Mouse (Mus musculus) testis, adult 2 months (tissue): Measurements from ENCODE around the gene Ly75. TPM values are rescaled to one million over a fixed set of nuclear protein-coding genes. Genes with fewer than 3 reads are reported as not detected.

ENCODE experiments used
- H3K27ac ChIP-seq: fragments of 200-500 bp; 2 replicates; pipeline ENCODE4 v1.5.1; 2012; ENCODE audit warnings: low read depth, low read length; ENCODE audit not compliant: control insufficient read depth, insufficient read depth
- H3K27me3 ChIP-seq: fragments of 200-500 bp; 2 replicates; pipeline ENCODE4 v1.6.1; 2012; ENCODE audit warnings: mild to moderate bottlenecking, low read length, moderate library complexity; ENCODE audit not compliant: control insufficient read depth, insufficient read depth
- H3K36me3 ChIP-seq: fragments of 200-500 bp; 2 replicates; pipeline ENCODE4 v1.6.1; 2012; ENCODE audit warnings: mild to moderate bottlenecking, low read length; ENCODE audit not compliant: control insufficient read depth, insufficient read depth
- H3K4me1 ChIP-seq: fragments of 200-500 bp; 2 replicates; pipeline ENCODE4 v1.6.1; 2012; ENCODE audit warnings: low read length; ENCODE audit not compliant: control insufficient read depth, insufficient read depth
- H3K4me3 ChIP-seq: fragments of 200-500 bp; 2 replicates; pipeline ENCODE4 v1.5.1; 2012; ENCODE audit warnings: low read depth, mild to moderate bottlenecking, low read length, moderate library complexity, mixed read lengths; ENCODE audit not compliant: control insufficient read depth
- CTCF ChIP-seq: fragments of 200-500 bp; IDR thresholded peaks from 2 replicates; pipeline ENCODE4 v1.5.1; 2012; ENCODE audit warnings: low read depth, mild to moderate bottlenecking, inconsistent platforms, low read length, moderate library complexity; ENCODE audit not compliant: control insufficient read depth, insufficient read depth, insufficient replicate concordance
- POLR2A ChIP-seq: fragments of 200-500 bp; IDR thresholded peaks from 2 replicates; pipeline ENCODE4 v1.6.1; 2012; ENCODE audit warnings: low read depth, mild to moderate bottlenecking, inconsistent platforms, low read length, moderate library complexity; ENCODE audit not compliant: control insufficient read depth
- polyA plus RNA-seq: library from polyadenylated mRNA; depleted of rRNA; stranded (reverse); fragments of >200 nt; gene quantifications from 2 replicates; pipeline ENCODE4 v1.2.3, GENCODE M21; 2012

Ly75 gene
- polyA plus RNA-seq, 1 experiment: 0.54 TPM

- H3K27ac ChIP-seq: no peak overlapping the region
- no peaks in the 10 kb centered on the region for H3K27me3 ChIP-seq
- H3K4me1 ChIP-seq: peaks cover 3% of the 10 kb centered on the region; the same call in 1 of the 2 replicates
- no peak overlapping the region for H3K4me3 ChIP-seq
- TF ChIP-seq POLR2A (no peak), CTCF (no peak)
- H3K36me3 ChIP-seq: no peaks in the 10 kb centered on the region
Measured at GRCm38 (mm10) chr2:60362146-60362545, 21.0 kb downstream of the Ly75 start.

- H3K4me1 ChIP-seq: peaks cover 3% of the 10 kb centered on the region; the same call in 1 of the 2 replicates
- H3K4me3 ChIP-seq: no peak overlapping the region
- H3K36me3 ChIP-seq: no peaks in the 10 kb centered on the region
- H3K27me3 ChIP-seq: no peaks in the 10 kb centered on the region
- H3K27ac ChIP-seq: no peak overlapping the region
- TF ChIP-seq POLR2A: no peak
- no peak for TF ChIP-seq CTCF
Measured at GRCm38 (mm10) chr2:60359796-60360195, 23.3 kb downstream of the Ly75 start.

DNA sequence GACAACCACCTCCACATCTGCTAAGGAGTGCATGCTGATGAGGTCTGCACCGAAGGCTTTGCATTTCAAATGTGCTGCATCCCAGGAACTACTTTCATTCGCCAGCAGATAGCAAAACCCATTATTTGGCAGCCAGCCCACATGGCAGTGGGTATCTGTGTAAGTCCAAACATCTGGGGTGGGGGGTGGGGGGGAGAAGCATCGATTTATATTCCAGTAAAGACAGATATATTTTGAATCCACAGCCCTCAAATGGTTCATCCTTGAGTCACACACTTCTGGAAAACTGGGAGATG lies 27.8 kb downstream of the Ly75 start:
- Histone ChIP-seq H3K4me3 (no peak overlapping the region), H3K36me3 (no peaks in the 10 kb centered on the region), H3K27me3 (no peaks in the 10 kb centered on the region), H3K4me1 (no peaks in the 10 kb centered on the region), H3K27ac (no peak overlapping the region)
- TF ChIP-seq CTCF: no peak
- TF ChIP-seq POLR2A: no peak

DNA sequence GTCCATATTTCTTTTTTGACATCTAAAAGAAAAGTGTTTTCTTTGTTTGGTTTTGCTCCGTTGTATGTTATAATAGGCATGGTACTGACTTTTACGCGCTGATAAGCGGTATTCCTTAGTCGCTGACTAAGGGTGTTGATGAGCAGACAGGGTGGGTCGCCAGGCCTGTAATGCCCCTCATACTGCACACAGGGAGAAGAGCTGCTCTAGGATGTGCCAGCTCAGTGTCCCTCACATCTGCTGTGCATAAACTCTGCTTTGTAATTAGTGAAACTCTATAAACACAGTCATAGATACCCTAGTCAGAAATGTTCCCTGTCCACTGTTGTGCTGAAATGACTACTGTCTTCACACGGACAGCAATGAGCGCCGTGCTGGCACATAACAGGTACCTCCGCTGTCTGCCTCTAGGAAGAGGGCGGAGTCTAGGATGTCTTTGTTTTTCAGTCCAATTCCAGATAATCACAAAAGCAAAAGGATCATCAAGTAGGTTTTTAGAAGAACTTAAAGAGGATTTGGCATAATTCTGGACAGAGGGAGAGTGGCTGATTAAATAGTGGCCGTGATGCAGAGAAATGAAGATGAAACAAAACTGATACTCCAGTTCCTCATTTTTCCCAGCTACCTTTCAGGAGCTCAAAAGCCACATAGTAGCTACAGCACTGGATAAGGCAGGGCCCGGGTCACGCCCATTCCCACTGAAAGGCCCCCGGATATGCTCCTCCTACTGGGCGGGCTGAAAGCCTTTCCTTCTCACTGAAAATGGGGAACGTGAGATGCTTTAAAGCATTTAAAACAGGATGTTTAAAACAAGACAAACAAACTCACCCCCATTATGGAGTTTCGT lies 28.3 kb downstream of the Ly75 start:
- Histone ChIP-seq H3K4me1 (no peaks in the 10 kb centered on the region), H3K36me3 (no peaks in the 10 kb centered on the region), H3K27me3 (no peaks in the 10 kb centered on the region), H3K27ac (no peak overlapping the region), H3K4me3 (no peak overlapping the region)
- TF ChIP-seq POLR2A (no peak), CTCF (no peak)

DNA sequence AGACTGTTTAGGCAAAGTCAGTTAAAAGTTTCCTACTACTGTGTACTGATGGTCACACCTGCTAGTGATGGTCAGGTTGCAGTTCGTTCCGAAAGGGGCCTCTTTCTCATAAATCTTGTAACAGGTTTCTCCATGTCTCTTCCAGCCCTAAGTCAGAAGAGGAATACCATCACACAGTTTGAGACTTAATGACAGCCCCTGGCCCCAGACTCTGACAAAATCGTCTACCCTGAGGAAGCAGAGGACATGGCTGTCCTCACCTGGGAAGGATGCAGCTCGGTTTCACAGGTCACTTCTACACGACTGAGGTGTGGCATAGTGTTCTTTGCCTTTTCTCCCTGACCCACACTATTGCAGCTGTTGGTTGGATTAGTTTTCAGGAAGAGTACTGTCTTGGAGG lies 30.8 kb downstream of the Ly75 start:
- H3K4me1 ChIP-seq: no peaks in the 10 kb centered on the region
- TF ChIP-seq CTCF (no peak), POLR2A (no peak)
- H3K27ac ChIP-seq: no peak overlapping the region
- H3K4me3 ChIP-seq: no peak overlapping the region
- H3K27me3 ChIP-seq: no peaks in the 10 kb centered on the region
- no peaks in the 10 kb centered on the region for H3K36me3 ChIP-seq

DNA sequence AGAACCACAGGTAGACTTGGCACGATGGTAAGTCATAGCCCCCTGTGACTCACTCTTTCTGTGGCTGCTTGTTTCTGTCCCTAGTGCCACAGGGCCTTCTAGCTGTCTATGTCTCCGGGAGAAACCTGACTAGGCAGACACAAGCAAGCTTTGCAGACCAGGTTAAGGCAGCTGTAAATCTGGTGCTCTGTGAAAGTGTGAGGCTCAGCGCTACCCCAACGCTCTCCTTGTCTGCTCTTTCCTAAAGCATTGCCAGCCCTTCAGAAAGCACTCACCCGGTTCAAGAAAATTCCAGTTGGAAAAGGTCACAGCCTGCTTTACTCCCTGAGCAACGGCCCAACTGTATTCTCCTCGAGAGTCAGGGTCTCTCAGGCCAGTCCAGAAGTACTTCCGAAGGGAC lies 31.3 kb downstream of the Ly75 start:
- Histone ChIP-seq H3K4me1 (no peaks in the 10 kb centered on the region), H3K27me3 (no peaks in the 10 kb centered on the region), H3K36me3 (no peaks in the 10 kb centered on the region), H3K27ac (no peak overlapping the region), H3K4me3 (no peak overlapping the region)
- no peak for TF ChIP-seq CTCF
- no peak for TF ChIP-seq POLR2A

DNA sequence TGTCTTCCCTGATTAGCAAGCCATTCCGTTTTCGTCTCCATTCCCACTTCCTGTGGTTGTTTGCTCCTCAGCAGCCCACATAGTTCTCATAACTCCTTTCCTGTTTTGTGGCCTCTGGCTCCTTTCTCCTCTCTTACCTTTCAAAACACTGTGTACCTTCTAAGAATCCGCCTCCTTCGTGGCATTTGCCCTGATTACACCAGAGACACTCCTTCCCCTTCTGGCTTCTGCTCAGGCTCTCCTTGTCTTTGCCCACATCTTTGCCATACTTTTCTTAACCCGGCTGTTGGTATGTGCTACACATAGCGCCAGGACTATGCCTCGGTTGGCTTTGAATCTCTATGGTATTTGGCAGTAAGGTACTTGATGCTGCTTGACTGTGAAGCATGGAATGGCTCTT lies 35.2 kb downstream of the Ly75 start:
- no peaks in the 10 kb centered on the region for H3K4me1 ChIP-seq
- no peaks in the 10 kb centered on the region for H3K36me3 ChIP-seq
- H3K27me3 ChIP-seq: no peaks in the 10 kb centered on the region
- no peak overlapping the region for H3K27ac ChIP-seq
- H3K4me3 ChIP-seq: no peak overlapping the region
- no peak for TF ChIP-seq POLR2A
- TF ChIP-seq CTCF: no peak
